Mouse (Mus musculus) neutrophil, adult 65 days (primary cell): Measurements from ENCODE around the gene Lnx2. TPM values are rescaled to one million over a fixed set of nuclear protein-coding genes. Genes with fewer than 3 reads are reported as not detected.

ENCODE experiments used
- total RNA-seq: library from RNA; stranded (reverse); gene quantifications from 2 replicates; pipeline ENCODE4 v1.2.4, GENCODE M21; 2023

Gene Lnx2
- 3.2 and 4.2 TPM in 2 replicates for total RNA-seq

DNA sequence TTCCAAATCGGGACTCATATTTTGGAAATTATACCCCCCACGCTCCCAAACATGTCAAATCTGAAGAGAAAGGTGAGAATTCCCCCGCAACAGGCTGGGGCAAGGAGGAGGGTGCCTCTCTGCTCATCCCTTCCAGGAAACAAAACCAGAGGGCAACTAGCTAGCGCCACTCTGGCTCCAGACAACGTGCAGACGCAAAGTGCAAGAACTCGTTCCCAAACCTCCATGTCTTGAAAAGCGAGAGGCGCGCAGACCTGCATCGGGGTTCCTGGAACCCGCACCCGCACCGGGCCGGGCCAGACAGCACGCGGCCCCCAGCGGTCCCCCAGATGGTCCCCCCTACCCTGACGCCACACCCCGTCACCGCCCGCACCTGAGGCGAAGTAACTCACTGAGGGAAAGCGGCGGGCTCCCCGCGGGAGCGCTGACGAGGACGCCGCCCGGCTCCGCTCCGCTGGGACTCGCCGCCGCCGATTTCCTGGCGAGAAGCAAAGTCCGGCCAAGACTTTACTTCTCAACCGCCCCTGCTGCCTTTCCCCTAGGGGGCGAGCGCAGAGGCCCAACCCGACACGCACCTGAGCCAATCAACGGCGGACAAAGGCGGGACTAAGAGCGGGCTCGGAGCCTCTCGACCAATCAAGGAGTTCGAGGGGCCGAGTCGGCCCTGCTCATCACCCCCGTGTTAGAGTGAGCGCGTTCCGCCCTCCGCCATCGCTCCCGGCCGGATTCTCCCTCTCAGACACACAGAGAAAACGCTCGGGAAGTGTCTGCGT lies at the start of gene Lnx2:
Gene Lnx2 (minus strand): TSS at position 561 of the 773 bp plus-strand sequence.

GRCm38 (mm10) chr5:147076799-147077165 lies 396 bp upstream of the Lnx2 start, which contains the start of gene Polr1d:
TSS of gene Polr1d (plus strand) at chr5:147077050.

Other genes starting within 250 kb of the Lnx2 start
- 121 and 149 TPM in 2 replicates for gene Rpl21, start 243.7 kb downstream of the Lnx2 start, total RNA-seq
- gene Rasl11a, start 231.5 kb downstream of the Lnx2 start, total RNA-seq, result not detected in 2 replicates
- gene Gtf3a, start 127.9 kb downstream of the Lnx2 start, total RNA-seq, result 12.3 TPM in 2 replicates
- 7.4 and 8.6 TPM in 2 replicates for gene Mtif3, start 112.8 kb downstream of the Lnx2 start, total RNA-seq
- gene Polr1d, start 464 bp upstream of the Lnx2 start, total RNA-seq, result 51.9 and 57.2 TPM in 2 replicates
- not detected in 2 replicates for gene Gsx1, start 112.1 kb upstream of the Lnx2 start, total RNA-seq
- not detected in 2 replicates for gene Pdx1, start 193.4 kb upstream of the Lnx2 start, total RNA-seq
- gene Cdx2, start 230.7 kb upstream of the Lnx2 start, total RNA-seq, result not detected in 2 replicates
- not detected in 2 replicates for gene Urad, start 245.9 kb upstream of the Lnx2 start, total RNA-seq